10 mouse cellular contexts compared by ENCODE assay signal in the genomic region with DNA sequence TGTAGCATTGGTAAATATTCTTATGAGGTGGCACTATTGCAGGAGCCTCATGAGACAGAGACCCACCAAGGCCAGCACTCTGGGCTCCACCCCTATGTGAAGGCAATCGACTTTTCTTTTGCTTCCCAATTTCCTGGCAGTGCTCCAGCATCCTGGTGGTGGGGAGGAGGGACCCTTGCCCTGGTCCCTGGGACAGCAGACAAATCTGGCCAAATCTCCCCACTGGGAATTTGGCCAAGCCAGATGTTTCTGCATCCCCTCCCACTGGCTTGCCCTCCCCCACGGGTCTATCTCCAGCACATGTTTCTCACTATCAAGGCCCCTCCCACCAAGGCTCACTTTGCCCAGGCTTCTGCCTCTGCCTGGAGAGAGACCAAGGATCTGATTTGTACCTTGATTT. TPM values are rescaled to one million over a fixed set of nuclear protein-coding genes. Genes with fewer than 3 reads are reported as not detected.
DNase-seq lines count a peak whose midpoint lies in the region.
"Had no signal": no experiment of that assay in that cellular context is flagged by ENCODE, and none has a peak within 500 bp of the region (broad histone marks: within the 10 kb centered on the region; RNA-seq: fewer than 3 reads in every experiment).

No protein-coding gene starts in this region.

- intact Hi-C loops in left cerebral cortex, postnatal 25 days (cut with DNase I) = no loop called here

- peak; percentile 22 for DNase-seq in embryo, embryonic 11 days
- DNase-seq in embryo, embryonic 9.5 days (ENCODE audit: extremely low spot score) = no peak
- DNase-seq in kidney, postnatal 14 days = peak; percentile 39
- DNase-seq in kidney, postnatal 25 days = no peak
- peak; percentile 75 for DNase-seq in NIH3T3 (ENCODE audit: low read depth)
- peak; percentile 23 to 64 for DNase-seq in lung, postnatal 4 days
- no peak for DNase-seq in left cerebral cortex, postnatal 25 days (ENCODE audit: low spot score in 2 of 2)
- DNase-seq in T-cell, adult 2 months (ENCODE audit: low spot score) = no peak
- DNase-seq: B cell, adult 2 months had no signal

RNA-seq across cellular contexts. Expression of a gene that starts 10.9 kb away (rescaled TPM):
- total RNA-seq in left cerebral cortex, postnatal 25 days (2021) = 1 to 10 TPM; 7.3 to 9.4 TPM
- total RNA-seq: common myeloid progenitor, adult 5-6 weeks had no signal

Comparison
In these comparisons a context has a peak if more than half of its experiments do, and no peak if none do; other contexts are left out.
1. DNase-seq: peak in embryo, embryonic 11 days (single experiment), kidney, postnatal 14 days (single experiment), NIH3T3 (single experiment) and lung, postnatal 4 days (2 of 2); none in embryo, embryonic 9.5 days (single experiment), kidney, postnatal 25 days (0 of 2), left cerebral cortex, postnatal 25 days (0 of 2) and T-cell, adult 2 months (single experiment).